Mouse (Mus musculus) adrenal gland, postnatal 4 days (tissue): Measurements from ENCODE around the gene Ap3m1. TPM values are rescaled to one million over a fixed set of nuclear protein-coding genes. Genes with fewer than 3 reads are reported as not detected.

ENCODE experiments used
- DNase-seq, 2 experiments: peaks; one replicate each; pipeline ENCODE4 v3.0.0; 2021 to 2022; ENCODE audit warnings: low spot score in 2 of 2, mixed read lengths in 2 of 2
- total RNA-seq, 2 experiments: library from RNA; stranded (reverse); gene quantifications; 2 replicates each; pipeline ENCODE4 v1.2.3; 2021

Ap3m1 gene
- total RNA-seq, 2 experiments from 2014 or later, result 72.4 to 81.7 TPM

DNA sequence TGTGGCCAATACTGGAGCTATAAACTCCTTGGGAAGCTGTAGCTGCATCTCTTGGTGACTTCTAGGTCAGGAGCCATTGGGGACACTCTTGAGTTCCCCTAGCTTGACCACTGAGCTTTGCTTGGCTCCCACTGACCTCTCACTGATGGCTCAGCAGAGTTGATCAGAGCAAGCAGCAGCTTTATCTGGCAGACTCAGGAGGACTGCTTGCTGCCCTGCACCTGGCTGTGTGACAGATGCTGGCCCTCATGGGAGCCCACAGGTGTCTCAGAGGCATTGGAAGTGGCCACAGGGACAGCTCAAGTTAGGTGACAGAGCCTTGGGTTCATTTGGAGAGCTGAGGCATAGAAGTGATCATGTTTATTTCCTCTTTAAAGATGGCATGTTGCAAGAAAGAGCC is 24.8 kb downstream of the Ap3m1 start:
- DNase-seq, result no peak

DNA sequence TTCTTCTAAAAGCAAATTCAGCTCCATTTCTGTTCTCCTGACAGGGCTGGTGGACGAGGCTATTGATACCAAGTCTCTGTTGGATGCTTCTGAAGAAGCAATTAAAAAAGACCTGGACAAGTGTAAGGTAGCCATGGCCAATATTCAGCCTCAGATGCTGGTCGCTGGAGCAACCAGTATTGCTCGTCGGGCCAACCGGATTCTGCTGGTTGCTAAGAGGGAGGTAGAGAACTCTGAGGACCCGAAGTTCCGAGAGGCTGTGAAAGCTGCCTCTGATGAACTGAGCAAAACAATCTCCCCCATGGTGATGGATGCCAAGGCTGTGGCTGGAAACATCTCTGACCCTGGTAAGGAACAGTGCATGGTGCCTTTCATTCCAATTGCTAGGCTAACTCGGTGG is 31.9 kb downstream of the Ap3m1 start:
- DNase-seq, result no peak

DNA sequence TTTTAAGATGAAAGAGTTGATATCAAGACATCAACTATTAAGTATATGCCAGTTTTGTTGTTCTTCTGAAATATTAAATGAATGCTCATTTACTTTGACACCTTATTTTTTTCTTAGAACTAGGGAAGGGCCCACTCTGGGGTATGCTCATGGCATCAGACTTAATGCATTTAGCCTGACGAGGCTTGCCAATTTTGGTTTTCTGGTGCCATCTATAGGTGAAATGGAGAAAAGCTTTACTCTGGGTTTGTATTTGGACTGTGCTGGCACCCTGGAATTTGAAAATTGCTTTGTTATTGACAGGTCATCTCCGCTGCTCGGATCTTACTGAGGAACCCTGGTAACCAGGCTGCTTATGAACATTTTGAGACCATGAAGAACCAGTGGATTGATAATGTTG is 33.3 kb downstream of the Ap3m1 start:
- no peak for DNase-seq

DNA sequence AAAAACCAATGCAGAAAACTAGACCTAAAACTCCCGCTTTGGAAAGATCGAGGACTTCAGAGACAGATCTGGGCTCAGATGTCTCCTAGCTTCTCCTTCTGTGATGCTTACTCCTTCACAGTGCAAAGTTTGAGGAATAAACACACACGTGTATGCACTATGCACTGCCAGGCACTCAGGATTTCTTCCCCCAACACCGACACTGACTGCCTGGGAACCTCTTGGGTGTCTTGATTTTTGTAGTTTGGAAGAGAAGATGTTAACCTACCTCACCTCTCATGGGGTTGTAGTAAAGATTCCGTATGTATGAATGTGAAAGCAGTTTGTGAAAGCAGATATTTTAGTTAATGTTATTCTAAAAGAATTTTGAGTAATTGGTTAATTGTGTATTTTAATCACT is 34.4 kb downstream of the Ap3m1 start:
- no peak for DNase-seq

DNA sequence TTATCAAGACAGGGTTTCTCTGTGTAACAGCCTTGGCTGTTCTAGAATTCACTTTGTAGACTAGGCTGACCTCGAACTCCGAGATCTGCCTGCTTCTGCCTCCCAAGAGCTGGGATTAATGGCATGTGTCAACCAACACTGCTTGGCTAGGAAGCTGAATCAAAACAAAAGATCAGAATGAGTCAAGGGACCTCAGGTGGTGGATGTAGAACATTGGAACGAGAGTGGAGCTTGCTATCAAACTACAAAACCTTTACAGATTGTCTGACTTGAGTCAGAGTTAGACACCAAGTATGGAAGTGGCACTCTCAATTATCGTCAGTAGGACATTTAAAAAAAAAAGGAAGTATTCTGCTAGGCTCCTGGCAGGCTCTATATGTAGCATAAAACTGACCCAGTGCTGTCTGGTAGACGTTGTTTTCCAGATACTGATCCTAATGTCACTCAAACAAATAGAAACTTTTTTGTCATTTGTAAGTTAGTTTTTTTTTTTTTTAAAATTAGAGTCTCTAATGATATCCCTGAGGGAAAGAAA is 38.4 kb downstream of the Ap3m1 start:
- DNase-seq, result no peak

DNA sequence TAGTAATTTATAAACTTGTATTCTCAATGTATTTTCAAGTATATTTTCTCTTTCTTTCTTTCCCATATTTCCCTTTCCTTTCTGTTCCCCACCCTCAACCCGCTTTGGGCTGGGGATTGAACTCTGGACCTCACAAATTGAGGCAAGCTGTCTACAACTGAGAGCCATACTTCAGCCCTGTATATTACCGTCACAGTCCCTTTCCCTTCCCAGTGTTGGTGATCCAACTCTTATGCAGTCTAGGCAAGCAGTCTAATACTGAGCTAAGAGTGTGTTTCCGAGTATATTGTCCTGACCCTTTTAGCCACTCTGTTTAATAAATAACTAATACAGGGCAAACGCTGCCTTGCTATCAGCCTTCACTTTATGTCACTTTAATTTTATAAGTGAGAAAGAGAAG is 52.7 kb downstream of the Ap3m1 start:
- no peak for DNase-seq

DNA sequence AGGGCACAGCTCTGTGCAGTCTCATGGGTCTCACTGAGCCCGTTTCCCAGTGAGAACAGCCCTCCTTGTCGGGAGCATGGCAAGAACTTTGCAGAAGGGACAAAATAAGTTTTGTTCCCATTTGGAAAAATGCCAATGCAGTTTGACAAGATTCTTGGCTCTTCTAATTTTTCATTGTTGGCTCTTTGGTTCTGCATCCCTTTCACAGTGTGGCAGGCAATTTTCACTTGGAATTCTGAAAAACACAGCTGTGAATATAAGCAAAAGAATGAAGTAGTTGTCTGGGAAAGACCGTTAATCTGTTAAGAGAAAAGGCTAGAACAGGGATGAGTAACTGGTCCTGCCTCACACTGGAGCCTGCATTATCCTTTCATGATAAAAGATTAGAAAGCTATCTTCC is 54.8 kb downstream of the Ap3m1 start:
- no peak for DNase-seq

DNA sequence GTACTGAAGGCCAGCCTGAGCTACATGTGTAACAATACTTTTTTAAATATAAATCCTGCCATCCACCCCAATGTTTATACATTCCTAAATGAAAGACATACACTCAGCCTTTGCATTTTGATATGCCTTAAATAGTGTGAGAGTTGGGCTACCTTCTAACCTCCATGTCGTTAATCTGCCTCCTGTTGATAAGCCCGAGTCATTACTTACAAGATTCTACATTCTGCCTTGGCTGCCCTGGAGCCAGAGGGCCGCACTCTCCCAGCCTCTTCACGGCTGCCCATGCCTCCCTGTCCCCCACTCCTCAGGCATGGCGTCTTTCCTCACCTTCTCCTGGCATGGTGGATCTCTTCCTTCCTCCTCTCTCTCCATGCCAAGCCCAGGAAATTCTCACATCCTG is 55.9 kb downstream of the Ap3m1 start:
- no peak for DNase-seq

DNA sequence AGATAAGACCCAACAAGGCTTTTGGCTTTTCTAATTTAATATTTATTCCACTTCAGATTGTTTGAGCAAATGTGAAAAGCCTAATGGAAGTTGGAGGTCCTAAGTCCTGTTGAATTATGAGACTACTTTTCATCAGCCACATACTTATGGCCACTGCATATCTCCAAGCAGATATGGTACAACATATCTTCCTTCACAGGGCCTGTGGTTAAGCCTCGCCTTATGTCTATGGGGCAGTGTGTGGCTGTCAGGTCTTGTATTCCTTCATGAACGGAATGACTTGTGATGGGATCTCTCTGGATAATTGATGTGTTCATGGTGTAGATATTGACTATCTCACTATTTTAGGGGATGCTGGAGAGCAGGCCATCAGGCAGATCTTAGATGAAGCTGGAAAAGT is 56.8 kb downstream of the Ap3m1 start:
- no peak for DNase-seq

DNA sequence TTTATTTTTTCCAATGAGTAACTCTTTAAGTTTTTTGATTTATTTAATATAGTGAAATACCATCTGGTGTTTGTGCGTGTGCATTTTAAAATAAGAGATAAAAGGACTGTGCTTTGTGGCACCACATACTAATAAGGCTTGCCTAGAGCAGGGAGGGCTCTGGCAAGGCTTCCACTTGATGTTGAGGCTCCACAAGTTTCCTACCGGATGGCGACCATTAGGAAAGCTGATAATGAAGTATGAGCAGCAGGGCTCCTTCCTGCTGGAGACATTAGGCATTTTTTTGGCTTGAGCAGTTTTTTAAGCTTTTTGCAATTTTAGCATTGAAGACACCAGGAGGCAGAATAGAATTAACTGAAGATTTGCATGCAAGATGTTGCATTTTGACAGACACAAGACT is 57.8 kb downstream of the Ap3m1 start:
- no peak for DNase-seq

DNA sequence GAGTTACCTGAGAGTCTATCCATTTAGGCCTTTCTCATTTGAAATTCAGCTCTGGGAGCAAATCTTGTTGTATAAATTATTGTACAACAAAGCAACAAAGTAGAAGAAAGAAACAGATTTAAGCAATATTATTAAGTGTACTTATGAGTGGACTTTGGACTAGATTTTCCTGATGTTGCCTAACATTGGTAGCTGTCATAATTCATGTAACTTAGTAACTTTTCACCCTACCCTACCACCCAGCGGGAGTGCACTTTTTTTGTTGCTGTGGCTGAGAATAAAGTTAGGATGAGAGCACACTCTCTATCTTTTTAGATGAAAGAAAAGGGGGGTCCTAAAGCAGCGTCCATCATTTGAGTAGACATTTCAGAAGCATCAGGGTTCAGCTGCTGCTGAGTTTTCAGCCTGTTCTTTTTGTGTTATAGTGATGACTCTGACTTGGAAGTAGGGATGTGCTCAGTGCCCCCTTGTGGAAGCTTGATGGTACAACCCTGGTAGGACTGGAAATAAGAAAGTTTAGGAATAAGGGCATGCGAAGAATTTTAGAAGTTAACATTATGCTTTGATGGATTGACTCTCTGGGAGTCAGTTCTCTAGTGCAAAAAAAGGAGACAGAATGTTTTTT is 59.1 kb downstream of the Ap3m1 start:
- no peak for DNase-seq

DNA sequence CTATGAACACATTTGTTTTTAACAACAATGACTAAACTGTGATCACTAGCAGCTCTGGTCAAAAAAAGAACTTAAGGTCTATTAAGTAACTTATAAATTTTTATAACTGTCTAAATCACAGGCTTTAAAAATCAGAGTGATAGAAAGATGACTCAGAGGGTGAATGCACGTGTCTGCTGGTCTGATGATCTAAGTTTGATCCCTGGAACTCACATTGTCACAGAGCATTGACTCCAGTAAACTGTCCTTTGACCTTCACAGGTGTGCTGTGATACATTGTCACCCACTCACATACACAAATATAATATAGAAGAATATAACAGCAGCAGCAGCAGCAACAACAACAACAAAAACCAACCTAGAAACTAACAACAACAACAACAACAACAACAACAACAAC is 60.8 kb downstream of the Ap3m1 start:
- DNase-seq, result no peak

DNA sequence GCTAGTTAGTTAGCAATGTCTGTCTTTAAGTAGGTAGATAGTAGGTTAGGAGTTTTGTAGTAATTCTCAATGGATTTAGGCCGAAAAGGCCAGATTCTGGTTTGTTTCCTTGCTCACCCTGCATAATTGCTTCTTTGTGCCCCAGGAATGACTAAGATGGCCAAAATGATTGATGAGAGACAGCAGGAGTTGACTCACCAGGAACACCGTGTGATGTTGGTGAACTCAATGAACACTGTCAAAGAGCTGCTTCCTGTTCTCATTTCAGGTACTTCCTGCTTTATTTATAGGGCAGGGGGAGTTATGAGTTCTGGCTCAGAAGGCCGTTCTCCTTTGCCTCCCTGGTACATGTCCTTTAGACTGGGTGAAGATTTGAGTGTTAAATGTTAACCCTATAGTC is 66.8 kb downstream of the Ap3m1 start:
- no peak for DNase-seq

DNA sequence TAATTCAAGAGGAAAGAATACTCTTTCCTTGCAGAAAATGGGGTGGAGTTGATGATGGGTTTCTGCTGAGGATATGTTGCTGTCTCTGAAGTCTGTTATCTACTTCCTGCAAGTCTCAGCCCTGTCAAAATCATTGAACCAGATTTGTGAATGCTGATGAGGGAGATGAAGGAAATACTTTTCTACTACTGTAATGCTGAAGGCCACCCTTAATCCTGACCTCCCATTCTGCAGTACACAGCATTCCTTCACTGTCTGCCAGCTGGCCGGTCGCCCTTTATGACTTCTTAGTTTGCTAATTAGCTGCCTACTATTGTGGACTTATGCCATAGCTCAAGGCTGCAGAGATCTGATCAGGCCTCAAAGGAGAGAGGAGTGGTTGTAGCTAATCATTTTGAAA is 68.5 kb downstream of the Ap3m1 start:
- peak in 1 of 2 experiments; percentile 23 for DNase-seq

Other genes with a start within 250 kb of the Ap3m1 start
- gene Plau, start 215.8 kb downstream of the Ap3m1 start, total RNA-seq, result 10 to 100 TPM; 19.8 to 36.6 TPM
- 10 to 100 TPM; 86.9 to 90.2 TPM for gene Vcl, start 123.1 kb downstream of the Ap3m1 start, total RNA-seq
- 100 to 1,000 TPM; 123 to 142 TPM for gene Adk, start 66 bp upstream of the Ap3m1 start, total RNA-seq